Mouse (Mus musculus): ENCODE measurements around the gene Cyyr1.

- TF ChIP-seq CTCF (IDR thresholded peaks at IDR 0.05; ENCODE audit: extremely low read depth, insufficient read depth, insufficient read length, insufficient replicate concordance): no peak
- no peak for TF ChIP-seq POLR2A (IDR thresholded peaks at IDR 0.05; ENCODE audit: low read depth, low read length)
Measured at GRCm38 (mm10) chr16:85445801-85446200, 107.4 kb downstream of the Cyyr1 start.
